Mouse (Mus musculus) neural tube, postnatal 0 days (tissue): ENCODE measurements around the gene Adpgk. TPM values are rescaled to one million over a fixed set of nuclear protein-coding genes. Genes with fewer than 3 reads are reported as not detected.

ENCODE experiments used
- polyA plus RNA-seq: library from polyadenylated mRNA; unstranded; fragments of >200 nt; fragmentation: Nextera tagmentation; extraction: Ambion mirVana; gene quantifications from 2 replicates; pipeline ENCODE4 v1.2.1, GENCODE M21; 2015

The Adpgk gene
- 21.8 and 22.0 TPM in 2 replicates for polyA plus RNA-seq

GRCm38 (mm10) chr9:59290957-59291687, at the start of gene Adpgk:
Gene Adpgk (plus strand): TSS chr9:59291558.

GRCm38 (mm10) chr9:59353253-59353639, 61.9 kb downstream of the Adpgk start, which contains the start of gene Bbs4:
Gene Bbs4 (minus strand): TSS chr9:59353508.

Other genes with a start within 250 kb of the Adpgk start
- 45.0 and 50.2 TPM in 2 replicates for gene Bbs4, start 62.0 kb downstream of the Adpgk start, polyA plus RNA-seq
- gene Arih1, start 195.1 kb downstream of the Adpgk start, polyA plus RNA-seq, result 9.1 and 10.3 TPM in 2 replicates
- gene Hexa, start 248.0 kb downstream of the Adpgk start, polyA plus RNA-seq, result 53.6 and 55.9 TPM in 2 replicates
- gene Tmem202, start 248.3 kb downstream of the Adpgk start, polyA plus RNA-seq, result 2.0 and 2.5 TPM in 2 replicates